10 mouse cellular contexts compared by ENCODE assay signal in the genomic region with DNA sequence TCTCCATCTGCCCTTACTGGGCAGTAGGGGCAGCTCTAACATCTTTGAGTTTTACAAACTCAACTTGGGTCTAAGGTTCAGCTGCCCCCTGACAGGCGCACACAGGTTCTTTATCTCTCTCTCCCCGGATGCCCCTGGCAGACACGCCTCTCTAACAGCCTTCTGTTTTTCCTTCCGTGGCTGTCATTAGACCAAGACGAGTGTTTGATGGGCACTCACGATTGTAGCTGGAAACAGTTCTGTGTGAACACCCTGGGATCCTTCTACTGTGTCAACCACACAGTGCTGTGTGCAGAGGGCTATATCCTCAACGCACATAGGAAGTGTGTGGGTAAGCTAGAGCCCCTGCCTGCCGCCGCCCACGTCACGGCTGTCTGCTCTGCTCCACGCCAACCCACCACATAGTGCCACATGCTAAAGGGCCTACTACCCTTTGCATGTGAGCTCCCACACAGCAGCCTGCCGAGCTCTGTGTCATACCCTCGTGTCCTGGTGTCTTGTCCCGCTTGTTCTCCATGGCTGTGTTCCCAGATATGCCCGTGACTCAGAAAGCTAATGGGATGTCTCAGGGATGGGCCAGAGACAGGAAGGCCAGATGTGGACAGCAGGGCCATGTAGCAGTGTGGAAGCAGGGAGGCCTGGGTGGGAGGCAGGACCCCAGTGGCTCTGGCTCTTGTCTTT. TPM values are rescaled to one million over a fixed set of nuclear protein-coding genes. Genes with fewer than 3 reads are reported as not detected.
DNase-seq lines count a peak whose midpoint lies in the region; ATAC-seq and TF ChIP-seq lines count a peak whose summit lies in the region.
"Had no signal": no experiment of that assay in that cellular context is flagged by ENCODE, and none has a peak within 500 bp of the region (broad histone marks: within the 10 kb centered on the region; RNA-seq: fewer than 3 reads in every experiment).

No protein-coding gene starts in this region.

- CTCF ChIA-PET in Patski (lab: Charles Lee), result interaction anchor here (2.0 to 2.6 kb wide), 2 partner anchors 17 to 86 kb away, joined by 8 to 10 read pairs; no protein-coding TSS in a partner anchor

- no peaks in the 10 kb centered on the region for H3K9me3 ChIP-seq in hindbrain, embryonic 10.5 days
- H3K9me3 ChIP-seq in hindbrain, embryonic 14.5 days (ENCODE audit: control insufficient read depth, low read length), result no peaks in the 10 kb centered on the region
- H3K9me3 ChIP-seq in stomach, embryonic 16.5 days (replicated peaks; ENCODE audit: control insufficient read depth, low read length), result no peaks in the 10 kb centered on the region
- H3K9me3 ChIP-seq: limb, embryonic 12.5 days had no signal

- in situ Hi-C loops in Patski (cut with MboI; ENCODE audit: low pct_unique_long_range_greater_than_20kb), result no loop called here

- peaks cover 35% of the 10 kb centered on the region for H3K4me1 ChIP-seq in hindbrain, embryonic 10.5 days (replicated peaks)
- peaks cover 10% of the 10 kb centered on the region for H3K4me1 ChIP-seq in hindbrain, embryonic 14.5 days (replicated peaks; ENCODE audit: control insufficient read depth, insufficient read depth, low read length)
- H3K4me1 ChIP-seq in stomach, embryonic 16.5 days (ENCODE audit: control insufficient read depth, insufficient read depth, low read length), result peaks cover 8% of the 10 kb centered on the region
- H3K4me1 ChIP-seq: limb, embryonic 12.5 days had no signal

- H3K9ac ChIP-seq in hindbrain, embryonic 14.5 days, result no peak overlapping the region
- no peak overlapping the region for H3K9ac ChIP-seq in stomach, embryonic 16.5 days (ENCODE audit: low read length)
- H3K9ac ChIP-seq: limb, embryonic 12.5 days had no signal

- DNase-seq in hindbrain, embryonic 10.5 days (ENCODE audit: low spot score), result no peak
- DNase-seq in hindbrain, embryonic 14.5 days (ENCODE audit: low spot score), result no peak
- no peak for DNase-seq in Patski (ENCODE audit: low read depth, low spot score)
- DNase-seq in layer of hippocampus, adult 9-10 months (ENCODE audit: low spot score), result peak; percentile 49
- no peak for DNase-seq in cerebellum, postnatal 36 days
- no peak for DNase-seq in cerebellum, postnatal 25 days
- no peak for DNase-seq in urinary bladder, postnatal 10 days (ENCODE audit: low spot score)

- POLR2A ChIA-PET in Patski (lab: Charles Lee), result interaction anchor here (0.7 kb wide), 1 partner anchor 102 kb away, joined by 3 read pairs; no protein-coding TSS in a partner anchor

- peak overlapping the region; percentile 56; the same call in 1 of the 2 replicates for H3K27ac ChIP-seq in hindbrain, embryonic 10.5 days
- H3K27ac ChIP-seq in hindbrain, embryonic 14.5 days, result no peak overlapping the region
- H3K27ac ChIP-seq in stomach, embryonic 16.5 days (ENCODE audit: low read length), result no peak overlapping the region
- H3K27ac ChIP-seq: limb, embryonic 12.5 days; macrophage had no signal

- H3K27me3 ChIP-seq in hindbrain, embryonic 10.5 days (ENCODE audit: insufficient read depth, poor library complexity, severe bottlenecking), result no peaks in the 10 kb centered on the region; the same call in 1 of the 2 replicates
- no peaks in the 10 kb centered on the region for H3K27me3 ChIP-seq in hindbrain, embryonic 14.5 days (ENCODE audit: control insufficient read depth, insufficient read depth, low read length)
- H3K27me3 ChIP-seq in Patski, result no peaks in the 10 kb centered on the region
- no peaks in the 10 kb centered on the region for H3K27me3 ChIP-seq in stomach, embryonic 16.5 days (ENCODE audit: control insufficient read depth, insufficient read depth, low read length)
- H3K27me3 ChIP-seq: limb, embryonic 12.5 days had no signal

- H3K4me2 ChIP-seq in hindbrain, embryonic 14.5 days (replicated peaks), result no peak overlapping the region
- H3K4me2 ChIP-seq in stomach, embryonic 16.5 days (ENCODE audit: low read depth, low read length), result no peak overlapping the region
- H3K4me2 ChIP-seq: limb, embryonic 12.5 days had no signal

- H3K36me3 ChIP-seq in hindbrain, embryonic 10.5 days, result no peaks in the 10 kb centered on the region
- no peaks in the 10 kb centered on the region for H3K36me3 ChIP-seq in hindbrain, embryonic 14.5 days (replicated peaks; ENCODE audit: control insufficient read depth, insufficient read depth)
- H3K36me3 ChIP-seq in stomach, embryonic 16.5 days (ENCODE audit: control insufficient read depth, insufficient read depth, low read length), result no peaks in the 10 kb centered on the region

- H3K4me3 ChIP-seq in hindbrain, embryonic 10.5 days, result no peak overlapping the region
- H3K4me3 ChIP-seq in hindbrain, embryonic 14.5 days (replicated peaks; ENCODE audit: low read length), result no peak overlapping the region
- no peak overlapping the region for H3K4me3 ChIP-seq in stomach, embryonic 16.5 days (replicated peaks; ENCODE audit: low read length)
- H3K4me3 ChIP-seq: limb, embryonic 12.5 days had no signal

- no peak for TF ChIP-seq CTCF in Patski (IDR thresholded peaks at IDR 0.05)

- no peak for ATAC-seq in hindbrain, embryonic 14.5 days (ENCODE audit: low FRiP score)
- ATAC-seq in Patski, result peak; percentile 58
- peak; percentile 59; the same call in 1 of the 2 replicates for ATAC-seq in stomach, embryonic 16.5 days (ENCODE audit: insufficient read depth, low FRiP score)

- WGBS in hindbrain, embryonic 10.5 days, result 84% methylated on average over 16 of the region's 16 CpGs
- 80% methylated on average over 16 of the region's 16 CpGs for WGBS in hindbrain, embryonic 14.5 days
- WGBS in stomach, embryonic 16.5 days, result 70% methylated on average over 16 of the region's 16 CpGs

RNA-seq across cellular contexts. Expression of gene Fbln2, which starts 47.3 kb away (rescaled TPM):
- polyA plus RNA-seq in hindbrain, embryonic 10.5 days (2016; fragmentation: Nextera tagmentation; extraction: Ambion mirVana), result 28.5 and 32.2 TPM in 2 replicates
- polyA plus RNA-seq in hindbrain, embryonic 14.5 days (2014; fragmentation: Nextera tagmentation; extraction: Ambion mirVana), result 26.2 and 27.2 TPM in 2 replicates
- 2.9 TPM for polyA plus RNA-seq in Patski (2021)
- 63.0 TPM in 2 replicates for polyA plus RNA-seq in stomach, embryonic 16.5 days (2015; fragmentation: Nextera tagmentation; extraction: Ambion mirVana)
